Mouse (Mus musculus) midbrain, embryonic 13.5 days (tissue): ENCODE measurements at regions not wholly inside any gene's neighbourhood (a gene's known extent, or its start where the extent isn't known, plus 50 kb on each side); places are given as distances from the start of the nearest gene placed in this dataset.
"Not testable (repeated sequence)": the region's sequence is repeated elsewhere in the genome, so short reads cannot be mapped to it uniquely, and the experiment has no call there.

ENCODE experiments used
- ATAC-seq: fragments of 200-750 bp; cut with Nextera tagmentation; 2 replicates; pipeline ENCODE4 v1.8.0; 2017; ENCODE audit warnings: mild to moderate bottlenecking, moderate TSS enrichment, moderate library complexity
- H3K27ac ChIP-seq: fragments of 300-500 bp; sonication (generic); 2 replicates; pipeline ENCODE4 v1.5.1; 2015; ENCODE audit warnings: inconsistent platforms, mild to moderate bottlenecking, moderate library complexity
- H3K27me3 ChIP-seq: fragments of 300-500 bp; sonication (generic); 2 replicates; pipeline ENCODE4 v1.6.1; 2015; ENCODE audit warnings: mild to moderate bottlenecking, inconsistent platforms
- H3K36me3 ChIP-seq: fragments of 300-500 bp; sonication (generic); 2 replicates; pipeline ENCODE4 v1.6.1; 2015; ENCODE audit warnings: mild to moderate bottlenecking, inconsistent platforms
- H3K4me1 ChIP-seq: fragments of 300-500 bp; sonication (generic); replicated peaks from 2 replicates; pipeline ENCODE4 v1.6.1; 2015; ENCODE audit warnings: inconsistent platforms
- H3K4me2 ChIP-seq: fragments of 300-500 bp; sonication (generic); replicated peaks from 2 replicates; pipeline ENCODE4 v1.6.1; 2015; ENCODE audit warnings: moderate library complexity, mild to moderate bottlenecking, inconsistent platforms
- H3K4me3 ChIP-seq: fragments of 300-500 bp; sonication (generic); replicated peaks from 2 replicates; pipeline ENCODE4 v1.5.1; 2015; ENCODE audit warnings: mild to moderate bottlenecking, inconsistent platforms
- H3K9ac ChIP-seq: fragments of 300-500 bp; sonication (generic); replicated peaks from 2 replicates; pipeline ENCODE4 v1.6.1; 2015; ENCODE audit warnings: mild to moderate bottlenecking, inconsistent platforms
- H3K9me3 ChIP-seq: fragments of 300-500 bp; sonication (generic); 2 replicates; pipeline ENCODE4 v1.6.1; 2016; ENCODE audit warnings: mild to moderate bottlenecking, inconsistent platforms
- whole genome bisulfite sequencing: fragments of 180-500 bp; shearing (Covaris S2); methylation state at CpG from one replicate; pipeline ENCODE4 v1.1.7; 2015; 5-methylcytosine and 5-hydroxymethylcytosine counted together

DNA sequence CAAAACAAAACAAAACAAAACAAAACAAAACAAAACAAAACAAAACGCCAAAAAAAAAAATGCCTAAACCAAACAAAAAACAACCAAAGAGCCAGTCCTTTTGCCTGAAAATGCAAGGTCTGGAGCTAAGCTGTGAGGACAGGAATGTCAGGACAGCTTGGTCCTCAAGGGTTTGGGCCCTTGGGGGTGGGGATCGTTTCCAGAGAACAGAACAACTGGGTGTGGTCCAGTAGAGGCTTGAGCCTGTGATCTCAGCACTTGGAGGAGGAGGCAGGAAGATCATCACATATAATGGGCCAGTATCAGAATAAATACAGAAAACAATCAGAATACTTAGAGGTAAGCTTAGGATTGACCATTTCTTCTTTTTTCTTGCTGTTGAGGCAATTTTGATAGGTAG lies 289.5 kb upstream of the Tgfbr2 start:
- Histone ChIP-seq H3K4me2 (no peak overlapping the region), H3K4me3 (no peak overlapping the region), H3K27ac (no peak overlapping the region), H3K36me3 (no peaks in the 10 kb centered on the region), H3K27me3 (no peaks in the 10 kb centered on the region), H3K9me3 (no peaks in the 10 kb centered on the region), H3K9ac (no peak overlapping the region), H3K4me1 (peaks cover 11% of the 10 kb centered on the region)
- WGBS = 83% methylated on average over 2 of the region's 2 CpGs
- no peak for ATAC-seq

DNA sequence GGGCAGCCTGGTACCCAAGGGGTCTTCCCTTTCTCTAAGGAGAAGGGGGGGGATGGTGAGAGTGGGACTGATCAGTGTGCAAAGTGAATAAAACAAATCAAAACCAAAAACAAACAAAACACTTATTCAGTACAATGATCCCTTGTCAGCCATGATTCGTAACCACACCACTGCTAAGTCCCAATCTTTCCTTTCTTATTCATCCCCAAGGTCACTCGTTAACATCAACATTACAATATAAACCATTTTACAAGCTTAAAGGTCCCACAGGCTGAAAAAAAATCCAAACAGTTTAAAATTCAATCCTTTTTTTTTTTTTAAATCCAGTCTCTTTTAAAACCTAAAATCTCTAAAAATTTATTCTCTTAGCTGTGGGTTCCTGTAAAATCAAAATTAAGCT lies 287.1 kb upstream of the Tgfbr2 start:
- peaks cover 5% of the 10 kb centered on the region for H3K4me1 ChIP-seq
- no peaks in the 10 kb centered on the region for H3K9me3 ChIP-seq
- ATAC-seq = no peak
- H3K36me3 ChIP-seq = no peaks in the 10 kb centered on the region
- no peak overlapping the region for H3K27ac ChIP-seq
- H3K4me2 ChIP-seq = no peak overlapping the region
- no peaks in the 10 kb centered on the region for H3K27me3 ChIP-seq
- H3K4me3 ChIP-seq = no peak overlapping the region
- WGBS = 78% methylated on average over 2 of the region's 2 CpGs
- no peak overlapping the region for H3K9ac ChIP-seq

DNA sequence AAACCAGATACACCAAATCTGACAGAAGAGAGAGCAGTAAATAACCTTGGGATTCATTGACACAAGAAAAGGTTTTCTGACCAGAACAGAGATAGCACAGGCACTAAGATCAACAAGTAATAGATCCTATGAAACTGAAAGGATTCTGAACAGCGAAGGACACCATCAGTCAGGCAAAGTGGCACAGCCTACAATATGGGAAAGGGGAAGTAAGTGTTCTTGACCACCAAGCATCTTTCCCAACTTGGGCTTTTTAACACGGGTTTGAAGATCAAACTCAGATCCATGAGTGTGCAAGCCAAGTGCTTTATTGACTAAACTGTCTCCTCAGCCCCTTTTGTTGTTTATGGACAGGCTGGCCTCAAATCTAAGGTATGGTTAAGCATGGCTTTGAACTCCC lies 284.9 kb upstream of the Tgfbr2 start:
- peaks cover 11% of the 10 kb centered on the region for H3K4me1 ChIP-seq
- no peak overlapping the region for H3K4me3 ChIP-seq
- 95% methylated on average over 2 of the region's 2 CpGs for WGBS
- H3K9ac ChIP-seq = no peak overlapping the region
- no peak for ATAC-seq
- no peaks in the 10 kb centered on the region for H3K9me3 ChIP-seq
- H3K4me2 ChIP-seq = no peak overlapping the region
- no peaks in the 10 kb centered on the region for H3K36me3 ChIP-seq
- H3K27ac ChIP-seq = no peak overlapping the region
- H3K27me3 ChIP-seq = no peaks in the 10 kb centered on the region

DNA sequence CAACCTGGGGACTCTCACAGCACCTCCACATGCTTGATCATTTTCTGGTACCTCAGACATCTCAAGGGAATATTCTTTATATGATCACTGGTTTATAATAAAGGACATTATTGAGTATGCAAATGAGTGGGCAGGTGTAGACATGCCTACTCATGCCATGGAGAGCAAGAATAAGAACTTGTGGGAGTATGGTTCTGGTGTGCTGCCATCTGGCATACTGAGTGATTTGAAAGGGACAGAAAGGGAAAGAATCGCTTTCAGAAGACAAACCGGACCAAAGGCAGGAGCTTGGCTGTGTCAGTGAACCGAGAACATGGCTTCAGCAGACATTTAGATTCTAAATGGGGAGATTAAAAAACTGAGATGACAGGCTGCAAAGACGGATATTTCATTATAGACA lies 276.9 kb upstream of the Tgfbr2 start:
- ATAC-seq = no peak
- no peak overlapping the region for H3K4me3 ChIP-seq
- H3K27me3 ChIP-seq = no peaks in the 10 kb centered on the region
- H3K9ac ChIP-seq = no peak overlapping the region
- no peak overlapping the region for H3K27ac ChIP-seq
- H3K9me3 ChIP-seq = no peaks in the 10 kb centered on the region
- 83% methylated on average over 4 of the region's 4 CpGs for WGBS
- H3K36me3 ChIP-seq = no peaks in the 10 kb centered on the region
- H3K4me2 ChIP-seq = no peak overlapping the region
- peaks cover 4% of the 10 kb centered on the region for H3K4me1 ChIP-seq

DNA sequence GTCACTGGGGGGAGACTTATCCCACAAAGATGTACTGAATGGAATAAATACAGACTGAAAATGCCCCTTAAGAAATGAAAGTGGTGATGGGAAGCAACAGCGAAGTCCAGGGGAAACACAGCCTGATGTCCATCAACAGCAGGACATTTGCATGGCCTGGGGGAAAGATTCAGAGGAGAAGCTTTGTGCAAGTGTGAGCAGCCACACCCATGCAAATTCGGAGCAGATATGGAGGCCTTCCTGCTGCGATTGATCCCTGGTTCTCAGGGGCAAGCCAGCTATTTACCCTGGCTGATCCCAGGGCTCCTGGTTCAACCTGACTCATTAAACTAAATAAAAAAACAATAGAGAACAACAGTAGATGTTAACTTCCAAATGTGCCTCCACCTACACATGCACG lies 275.7 kb upstream of the Tgfbr2 start:
- 90% methylated on average over 4 of the region's 4 CpGs for WGBS
- H3K9me3 ChIP-seq = 0 out of 2 replicates have a peak, but pooled peaks cover 8% of the 10 kb centered on the region
- no peak for ATAC-seq

DNA sequence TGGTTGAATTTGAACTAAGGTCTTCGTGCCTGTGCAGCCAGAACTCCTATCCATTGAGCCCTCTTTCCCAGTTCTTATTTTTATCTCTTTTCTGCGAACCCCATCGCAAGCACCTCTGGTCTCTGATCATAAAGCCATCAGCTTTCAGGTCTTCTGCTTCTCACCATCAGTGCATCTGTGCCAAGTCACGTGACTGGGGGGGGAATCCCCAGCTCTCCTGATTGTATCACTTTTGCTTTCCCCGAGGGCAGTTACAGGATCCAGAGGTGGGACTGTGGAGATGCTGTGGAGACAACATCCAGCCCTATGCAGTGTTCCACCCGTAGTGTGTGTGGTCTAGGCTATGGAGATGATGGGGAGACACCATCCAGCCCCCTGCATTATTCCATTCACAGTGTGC lies 272.6 kb upstream of the Tgfbr2 start:
- H3K4me1 ChIP-seq = no peaks in the 10 kb centered on the region
- WGBS = 85% methylated on average over 6 of the region's 6 CpGs
- 0 out of 2 replicates have a peak, but pooled peaks cover 8% of the 10 kb centered on the region for H3K9me3 ChIP-seq
- no peak for ATAC-seq
- H3K4me2 ChIP-seq = no peak overlapping the region
- no peak overlapping the region for H3K4me3 ChIP-seq
- no peaks in the 10 kb centered on the region for H3K36me3 ChIP-seq
- no peaks in the 10 kb centered on the region for H3K27me3 ChIP-seq
- H3K27ac ChIP-seq = no peak overlapping the region
- H3K9ac ChIP-seq = no peak overlapping the region

More for the DNA sequence above, 275.7 kb upstream of the Tgfbr2 start:
- Histone ChIP-seq H3K4me2 (no peak overlapping the region), H3K27me3 (no peaks in the 10 kb centered on the region), H3K27ac (no peak overlapping the region), H3K4me1 (no peaks in the 10 kb centered on the region), H3K4me3 (no peak overlapping the region), H3K36me3 (no peaks in the 10 kb centered on the region), H3K9ac (no peak overlapping the region)

DNA sequence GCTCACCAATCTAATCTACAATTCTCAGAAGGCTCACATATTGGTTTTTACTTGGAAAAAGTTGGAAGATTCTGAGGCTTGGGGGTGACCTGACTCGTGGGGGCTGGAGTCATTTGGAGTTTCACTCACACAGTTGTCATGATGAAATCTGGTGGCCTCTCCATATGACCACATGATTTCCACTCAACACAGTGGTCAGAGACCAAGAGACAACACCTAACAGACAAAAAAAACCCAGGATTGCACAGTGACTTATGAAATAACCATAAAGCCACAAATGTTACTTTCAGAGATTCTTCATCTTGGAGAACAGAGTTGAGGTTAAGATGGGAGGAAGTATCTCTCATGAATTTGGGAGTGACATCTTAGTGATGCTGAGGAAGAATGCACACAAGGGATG lies 263.4 kb upstream of the Tgfbr2 start:
- no peak for ATAC-seq
- Histone ChIP-seq H3K4me1 (no peaks in the 10 kb centered on the region), H3K27ac (no peak overlapping the region), H3K9ac (no peak overlapping the region), H3K4me2 (no peak overlapping the region), H3K4me3 (no peak overlapping the region), H3K9me3 (no peaks in the 10 kb centered on the region), H3K36me3 (no peaks in the 10 kb centered on the region), H3K27me3 (no peaks in the 10 kb centered on the region)
- WGBS = 70% methylated on average over 1 of the region's 1 CpGs

DNA sequence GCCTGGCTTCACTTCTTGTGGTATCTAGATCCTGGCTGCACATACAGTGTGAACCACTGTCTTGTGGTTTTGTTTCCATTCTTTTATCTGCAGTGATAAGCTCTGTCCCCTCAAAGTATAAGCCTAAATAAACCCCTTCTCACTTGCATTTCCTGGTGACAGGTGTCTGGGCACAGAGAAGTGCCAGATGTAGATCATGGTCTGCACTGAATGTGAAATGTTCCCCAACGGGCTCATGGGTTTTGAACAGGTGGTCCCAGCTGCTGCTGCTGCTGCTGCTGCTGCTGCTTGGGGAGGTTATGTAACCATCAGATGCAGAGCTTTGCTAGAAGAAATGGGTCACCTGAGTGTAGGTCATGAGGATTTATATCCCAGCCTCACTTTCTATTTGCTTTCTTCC lies 259.3 kb upstream of the Tgfbr2 start:
- Histone ChIP-seq H3K9ac (no peak overlapping the region), H3K27me3 (no peaks in the 10 kb centered on the region), H3K9me3 (0 out of 2 replicates have a peak, but pooled peaks cover 3% of the 10 kb centered on the region), H3K36me3 (no peaks in the 10 kb centered on the region), H3K4me2 (no peak overlapping the region), H3K27ac (no peak overlapping the region), H3K4me3 (no peak overlapping the region), H3K4me1 (no peaks in the 10 kb centered on the region)
- 86% methylated on average over 1 of the region's 1 CpGs for WGBS
- ATAC-seq = no peak

DNA sequence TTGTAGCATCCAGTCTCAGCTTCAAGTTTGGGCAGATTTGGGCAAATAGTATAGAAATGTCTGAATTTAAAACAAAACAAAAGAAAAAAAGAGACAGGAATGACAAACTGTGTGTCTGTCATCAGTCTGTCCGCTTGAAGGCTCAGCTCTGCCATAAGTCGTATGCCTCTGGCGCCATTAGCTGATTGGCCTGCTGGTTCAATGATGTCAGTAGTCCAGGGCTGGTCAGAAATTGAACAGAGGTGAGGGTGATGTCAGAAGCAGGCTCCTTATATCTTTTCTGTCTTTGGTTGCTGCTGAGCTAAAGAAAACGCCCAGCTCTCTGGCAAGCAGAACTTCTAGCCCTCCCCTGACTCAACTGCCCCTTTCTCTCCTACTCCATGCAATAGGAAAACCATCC lies 253.9 kb upstream of the Tgfbr2 start:
- WGBS = 92% methylated on average over 4 of the region's 4 CpGs
- no peaks in the 10 kb centered on the region for H3K4me1 ChIP-seq
- 0 out of 2 replicates have a peak, but pooled peaks cover 3% of the 10 kb centered on the region for H3K9me3 ChIP-seq
- no peak overlapping the region for H3K4me2 ChIP-seq
- ATAC-seq = no peak
- H3K9ac ChIP-seq = no peak overlapping the region
- no peaks in the 10 kb centered on the region for H3K36me3 ChIP-seq
- no peak overlapping the region for H3K4me3 ChIP-seq
- no peaks in the 10 kb centered on the region for H3K27me3 ChIP-seq
- H3K27ac ChIP-seq = no peak overlapping the region

DNA sequence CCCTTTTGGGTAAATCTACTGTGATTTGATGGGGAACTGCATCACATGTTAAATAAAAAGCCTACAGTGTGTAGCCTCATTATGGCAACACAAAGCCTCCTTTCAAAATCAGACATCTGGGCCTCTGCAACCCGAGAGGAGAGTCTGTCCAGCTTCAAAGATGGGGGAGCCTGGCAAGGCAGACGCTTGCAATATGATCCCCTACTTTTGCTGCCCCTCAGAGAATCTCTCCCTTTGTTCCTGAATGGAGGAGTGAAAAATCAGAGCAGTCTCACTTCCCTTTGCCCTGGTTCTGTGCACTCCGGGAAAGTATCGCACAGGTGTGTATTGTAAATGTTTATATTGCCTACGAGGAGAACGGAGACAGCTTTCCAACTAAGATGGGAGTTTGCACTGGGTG lies 253.3 kb upstream of the Tgfbr2 start:
- no peaks in the 10 kb centered on the region for H3K4me1 ChIP-seq
- H3K27me3 ChIP-seq = no peaks in the 10 kb centered on the region
- no peak overlapping the region for H3K4me2 ChIP-seq
- no peak overlapping the region for H3K27ac ChIP-seq
- H3K9me3 ChIP-seq = 0 out of 2 replicates have a peak, but pooled peaks cover 3% of the 10 kb centered on the region
- no peak overlapping the region for H3K4me3 ChIP-seq
- no peak overlapping the region for H3K9ac ChIP-seq
- 64% methylated on average over 6 of the region's 6 CpGs for WGBS
- H3K36me3 ChIP-seq = no peaks in the 10 kb centered on the region
- ATAC-seq = no peak

DNA sequence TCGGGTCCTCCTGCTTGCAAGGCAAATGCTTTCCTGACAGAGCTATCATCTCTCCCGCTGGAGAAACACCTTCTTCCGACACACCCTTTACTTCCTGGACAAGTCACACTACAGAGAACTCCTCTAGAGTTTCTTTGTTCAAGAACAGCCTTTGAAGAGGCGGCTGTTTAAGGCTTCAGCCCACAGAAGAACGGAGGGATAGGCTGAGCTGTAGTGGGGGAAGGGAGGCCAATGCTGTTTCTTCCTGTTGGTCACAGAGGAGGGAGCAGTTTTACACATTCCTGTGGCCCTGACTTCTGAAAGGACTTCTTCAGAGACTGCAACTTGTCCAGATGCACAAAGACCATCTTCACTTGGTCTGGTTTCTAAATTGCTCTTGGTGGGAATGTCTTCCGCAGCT lies 252.1 kb upstream of the Tgfbr2 start:
- WGBS = 51% methylated on average over 6 of the region's 6 CpGs
- H3K4me3 ChIP-seq = no peak overlapping the region
- no peaks in the 10 kb centered on the region for H3K4me1 ChIP-seq
- H3K27ac ChIP-seq = no peak overlapping the region
- H3K9me3 ChIP-seq = 0 out of 2 replicates have a peak, but pooled peaks cover 3% of the 10 kb centered on the region
- no peak for ATAC-seq
- H3K36me3 ChIP-seq = no peaks in the 10 kb centered on the region
- no peak overlapping the region for H3K4me2 ChIP-seq
- no peak overlapping the region for H3K9ac ChIP-seq
- H3K27me3 ChIP-seq = no peaks in the 10 kb centered on the region

DNA sequence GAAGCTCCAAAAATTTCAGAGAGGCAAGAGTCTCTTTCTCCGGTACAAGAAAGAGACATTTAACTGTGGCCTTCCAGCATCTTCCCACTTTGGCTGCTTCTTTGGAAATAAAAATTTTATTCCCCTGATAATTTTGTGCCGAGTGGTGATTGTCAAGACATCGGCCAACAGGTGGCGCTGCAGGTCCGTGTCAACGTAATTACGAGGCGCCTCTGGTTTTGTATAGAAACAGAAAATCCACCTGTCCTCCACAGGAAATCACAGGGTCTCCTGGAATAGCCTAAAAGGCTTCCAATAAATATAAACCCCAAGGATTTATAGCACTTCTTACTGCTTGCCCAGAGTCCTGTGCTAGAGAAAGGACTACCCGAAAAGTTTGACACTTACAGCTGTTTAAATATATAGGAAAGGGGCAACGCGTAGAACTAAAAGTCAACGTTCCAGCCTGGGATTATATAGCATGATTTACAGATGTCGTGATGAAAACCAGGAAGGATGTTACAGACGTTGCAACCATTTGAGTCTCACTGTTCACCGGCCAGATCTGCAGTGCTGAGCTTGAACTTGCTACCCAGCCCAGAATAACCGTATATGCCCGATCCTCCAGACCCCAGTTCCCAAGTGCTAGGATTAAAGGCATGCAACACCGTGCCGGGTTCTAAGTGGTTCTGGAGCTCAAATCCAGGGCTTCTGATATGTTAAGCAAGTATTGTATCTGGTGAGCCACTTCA lies 251.3 kb upstream of the Tgfbr2 start:
- Histone ChIP-seq H3K36me3 (no peaks in the 10 kb centered on the region), H3K4me2 (no peak overlapping the region), H3K27me3 (no peaks in the 10 kb centered on the region), H3K4me1 (no peaks in the 10 kb centered on the region), H3K27ac (no peak overlapping the region), H3K9me3 (0 out of 2 replicates have a peak, but pooled peaks cover 3% of the 10 kb centered on the region), H3K9ac (no peak overlapping the region), H3K4me3 (no peak overlapping the region)
- WGBS = 54% methylated on average over 19 of the region's 19 CpGs
- no peak for ATAC-seq

DNA sequence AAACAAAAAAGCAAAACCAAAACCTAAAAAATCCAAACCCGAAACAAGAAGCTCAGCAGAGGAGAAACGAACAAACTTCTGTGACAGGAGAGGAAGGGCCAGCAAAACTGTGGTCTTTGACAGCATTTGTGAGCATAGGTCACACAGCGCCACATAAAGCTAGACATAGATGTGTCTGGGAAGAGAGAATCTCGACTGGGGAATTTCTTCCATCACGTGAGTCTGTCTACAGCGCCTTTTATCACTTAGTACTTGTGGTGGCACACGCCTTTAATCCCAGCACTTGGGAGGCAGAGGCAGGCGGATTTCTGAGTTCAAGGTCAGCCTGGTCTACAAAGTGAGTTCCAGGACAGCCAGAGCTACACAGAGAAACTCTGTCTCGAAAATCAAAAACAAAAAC lies 250.2 kb upstream of the Tgfbr2 start:
- H3K36me3 ChIP-seq, H3K4me1 ChIP-seq, H3K27ac ChIP-seq, H3K9me3 ChIP-seq, H3K27me3 ChIP-seq, H3K4me3 ChIP-seq, H3K4me2 ChIP-seq, H3K9ac ChIP-seq, ATAC-seq: not testable (repeated sequence)
- 85% methylated on average over 9 of the region's 9 CpGs for WGBS
